Mouse (Mus musculus): Measurements from ENCODE around the gene Ell. TPM values are rescaled to one million over a fixed set of nuclear protein-coding genes. Genes with fewer than 3 reads are reported as not detected.

Ell gene
- polyA plus RNA-seq, 1 experiment: 32.9 TPM

- TF ChIP-seq CTCF (IDR thresholded peaks at IDR 0.05; ENCODE audit: insufficient read depth, low read length) (no peak), POLR2A (IDR thresholded peaks at IDR 0.05; ENCODE audit: borderline replicate concordance, extremely low read depth, low read depth, low read length) (no peak)
- peaks cover 4% of the 10 kb centered on the region; the same call in 1 of the 2 replicates for H3K4me1 ChIP-seq (ENCODE audit: control insufficient read depth, insufficient read depth, low read length)
- no peak for DNase-seq
- no peak overlapping the region for H3K4me3 ChIP-seq (replicated peaks; ENCODE audit: extremely low read depth, low read depth, low read length)
- WGBS: 79% methylated on average over 10 of the region's 10 CpGs
These were observed 21.2 kb upstream of the Ell start for GRCm38 (mm10) chr8:70517940-70518643.

DNA sequence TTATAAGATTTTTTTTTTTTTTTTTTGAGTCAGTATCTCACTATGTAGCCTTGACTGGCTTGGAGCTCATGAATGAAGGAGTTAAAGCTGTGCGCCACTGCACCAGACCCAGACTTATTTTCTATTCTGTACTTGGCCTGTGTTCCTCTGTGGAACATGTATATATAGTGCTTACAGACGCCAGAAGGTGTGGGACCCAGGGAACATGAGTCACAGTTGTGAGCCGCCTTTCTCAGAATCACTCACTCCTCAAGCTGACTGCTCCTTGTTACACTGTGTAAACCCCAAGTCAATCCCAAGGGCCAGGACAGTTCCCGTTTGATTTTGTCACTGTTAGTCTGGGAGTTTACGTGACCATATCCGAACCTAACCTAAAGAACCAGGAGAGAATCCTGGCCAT is 20.2 kb upstream of the Ell start:
- TF ChIP-seq POLR2A (IDR thresholded peaks at IDR 0.05; ENCODE audit: borderline replicate concordance, extremely low read depth, low read depth, low read length) (no peak), CTCF (IDR thresholded peaks at IDR 0.05; ENCODE audit: insufficient read depth, low read length) (no peak)
- H3K4me1 ChIP-seq (ENCODE audit: control insufficient read depth, insufficient read depth, low read length): peaks cover 10% of the 10 kb centered on the region
- H3K4me3 ChIP-seq (replicated peaks; ENCODE audit: extremely low read depth, low read depth, low read length): no peak overlapping the region
- WGBS: 75% methylated on average over 6 of the region's 6 CpGs
- no peak for DNase-seq

GRCm38 (mm10) chr8:70519606-70520005 is 19.7 kb upstream of the Ell start:
- TF ChIP-seq POLR2A (IDR thresholded peaks at IDR 0.05; ENCODE audit: borderline replicate concordance, extremely low read depth, low read depth, low read length): no peak
- TF ChIP-seq CTCF (IDR thresholded peaks at IDR 0.05; ENCODE audit: insufficient read depth, low read length): no peak
- Histone ChIP-seq H3K4me3 (replicated peaks; ENCODE audit: extremely low read depth, low read depth, low read length) (no peak overlapping the region), H3K4me1 (ENCODE audit: control insufficient read depth, insufficient read depth, low read length) (peaks cover 10% of the 10 kb centered on the region)
- WGBS: 53% methylated on average over 2 of the region's 2 CpGs
- no peak for DNase-seq

DNA sequence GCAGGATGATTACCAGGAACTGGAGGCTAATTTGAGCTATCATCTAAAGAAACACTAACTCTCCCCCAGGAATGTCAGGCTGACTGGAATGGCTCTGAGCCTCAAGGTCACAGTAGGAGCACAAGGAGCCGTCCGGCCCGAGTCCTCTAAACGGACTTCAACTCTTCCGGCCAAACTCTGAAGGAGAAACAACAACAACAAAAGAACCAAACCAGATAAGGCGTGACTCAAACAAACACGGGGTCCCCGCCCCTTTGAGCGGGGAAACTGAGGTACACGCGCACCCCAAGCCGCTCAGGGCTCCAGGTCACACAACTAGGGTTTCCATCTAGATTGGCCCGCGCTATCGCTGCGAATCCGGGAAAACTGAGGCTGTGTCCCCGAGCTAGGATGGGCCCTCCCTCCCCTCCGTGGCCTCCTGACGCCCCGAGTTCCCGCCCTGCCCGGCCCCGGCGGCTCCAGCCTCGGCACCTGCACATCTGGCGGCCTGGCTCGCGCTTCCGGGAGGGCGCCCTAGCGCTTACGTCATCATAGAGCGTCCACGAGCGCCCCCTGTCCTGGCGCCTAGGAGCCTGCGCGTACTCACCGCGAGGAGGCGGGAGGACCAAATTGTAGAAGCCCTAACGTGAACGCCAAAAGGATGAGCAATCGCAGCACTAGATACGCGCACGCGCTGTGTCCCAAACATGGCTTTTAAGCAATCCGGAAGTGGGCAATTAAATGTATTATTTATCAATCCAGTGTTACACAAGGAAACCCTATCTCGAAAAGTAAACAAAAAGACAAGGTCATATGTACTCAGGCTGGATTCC is 16.5 kb upstream of the Ell start:
- TF ChIP-seq CTCF (IDR thresholded peaks at IDR 0.05; ENCODE audit: insufficient read depth, low read length): peak; percentile 40
- TF ChIP-seq POLR2A (IDR thresholded peaks at IDR 0.05; ENCODE audit: borderline replicate concordance, extremely low read depth, low read depth, low read length): peak; percentile 64; the same call in 1 of the 2 replicates
- H3K4me3 ChIP-seq (replicated peaks; ENCODE audit: extremely low read depth, low read depth, low read length): peak overlapping the region; percentile 94
- WGBS: under 1% methylated on average over 50 of the region's 51 CpGs
- H3K4me1 ChIP-seq (ENCODE audit: control insufficient read depth, insufficient read depth, low read length): peaks cover 10% of the 10 kb centered on the region
- peak; percentile 93 for DNase-seq

GRCm38 (mm10) chr8:70527111-70527511 is 12.1 kb upstream of the Ell start:
- WGBS: 1% methylated on average over 8 of the region's 8 CpGs
- DNase-seq: no peak
- Histone ChIP-seq H3K4me3 (replicated peaks; ENCODE audit: extremely low read depth, low read depth, low read length) (peak overlapping the region; percentile 97), H3K4me1 (ENCODE audit: control insufficient read depth, insufficient read depth, low read length) (peaks cover 13% of the 10 kb centered on the region)
- TF ChIP-seq CTCF (IDR thresholded peaks at IDR 0.05; ENCODE audit: insufficient read depth, low read length) (no peak), POLR2A (IDR thresholded peaks at IDR 0.05; ENCODE audit: borderline replicate concordance, extremely low read depth, low read depth, low read length) (no peak)

DNA sequence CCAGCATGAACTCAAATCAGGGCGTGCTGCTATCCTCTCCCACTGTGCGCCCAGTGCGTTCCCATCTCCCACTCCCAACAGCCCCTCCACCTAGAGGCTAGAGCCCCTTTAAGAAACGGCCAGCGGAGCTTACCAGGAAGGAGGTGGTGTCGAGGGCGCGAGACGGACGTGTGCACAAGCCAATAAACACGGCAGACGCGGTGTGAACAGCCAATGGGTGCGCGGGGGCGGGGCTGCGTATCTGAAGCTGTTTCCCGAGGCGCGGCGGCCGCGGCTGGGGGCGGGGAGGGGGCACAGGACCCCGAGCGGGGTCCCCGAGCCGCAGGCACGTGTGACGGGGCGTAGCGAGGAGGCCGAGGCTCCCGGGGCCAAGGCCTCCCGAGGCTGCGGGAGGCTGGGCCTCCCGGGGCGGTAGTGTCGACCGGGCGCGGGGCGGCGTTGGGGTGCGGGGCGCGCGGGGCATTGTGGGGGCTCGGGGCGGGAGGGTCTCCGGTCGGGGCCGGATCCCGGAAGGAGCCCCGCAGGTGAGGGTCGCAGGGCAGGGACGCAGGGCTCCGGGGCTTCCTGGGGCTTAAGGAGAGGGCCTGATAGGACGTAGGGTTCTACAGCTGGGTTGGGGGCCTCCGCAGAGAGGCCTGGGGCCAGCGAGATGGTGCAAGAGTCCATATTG is 11.6 kb upstream of the Ell start, which contains the start of the genes Fkbp8 and Kxd1:
Gene Fkbp8 (plus strand): TSS at position 213 of the 670 bp plus-strand sequence.
Gene Kxd1 (minus strand): TSS at position 445 of the 670 bp plus-strand sequence.
- DNase-seq: peak; percentile 99
- Histone ChIP-seq H3K4me1 (ENCODE audit: control insufficient read depth, insufficient read depth, low read length) (peaks cover 8% of the 10 kb centered on the region), H3K4me3 (replicated peaks; ENCODE audit: extremely low read depth, low read depth, low read length) (peak within 1 kb of the TSS; percentile 97)
- TF ChIP-seq CTCF (IDR thresholded peaks at IDR 0.05; ENCODE audit: insufficient read depth, low read length) (no peak), POLR2A (IDR thresholded peaks at IDR 0.05; ENCODE audit: borderline replicate concordance, extremely low read depth, low read depth, low read length) (peak; percentile 65; the same call in 1 of the 2 replicates)
- 1% methylated on average over 59 of the region's 61 CpGs for WGBS

DNA sequence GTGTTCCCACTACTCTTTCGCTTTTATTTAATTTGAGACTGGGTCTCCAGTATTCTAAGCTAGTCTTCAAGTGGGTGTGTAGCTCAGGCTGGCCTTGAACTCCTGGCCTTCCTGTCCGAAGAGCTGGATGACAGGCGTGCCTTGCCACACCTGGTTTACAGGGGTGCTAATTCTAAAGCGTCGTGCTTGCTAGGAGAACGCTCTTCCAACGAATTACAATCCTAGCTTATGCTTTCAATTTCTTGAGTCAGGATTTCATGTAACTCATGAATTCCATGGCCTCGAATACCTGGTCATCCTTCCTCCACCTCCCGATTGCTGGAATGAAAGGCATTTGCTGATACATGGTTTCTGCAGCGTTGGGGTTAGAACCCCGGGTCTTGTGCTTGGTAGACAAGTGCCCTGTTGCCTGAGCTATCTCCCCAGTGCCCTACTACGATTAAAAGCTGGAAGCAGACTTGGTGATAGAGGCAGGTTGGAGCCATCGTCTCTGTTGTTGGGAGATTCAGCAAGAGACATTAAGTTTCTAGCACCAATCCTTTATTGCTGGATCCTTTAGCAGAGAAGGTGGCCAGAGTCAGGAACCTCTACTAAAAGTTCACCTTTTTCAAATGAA is 11.0 kb upstream of the Ell start:
- Histone ChIP-seq H3K4me1 (ENCODE audit: control insufficient read depth, insufficient read depth, low read length) (peaks cover 7% of the 10 kb centered on the region), H3K4me3 (replicated peaks; ENCODE audit: extremely low read depth, low read depth, low read length) (peak overlapping the region; percentile 92)
- TF ChIP-seq POLR2A (IDR thresholded peaks at IDR 0.05; ENCODE audit: borderline replicate concordance, extremely low read depth, low read depth, low read length) (no peak), CTCF (IDR thresholded peaks at IDR 0.05; ENCODE audit: insufficient read depth, low read length) (no peak)
- WGBS: 14% methylated on average over 13 of the region's 13 CpGs
- no peak for DNase-seq

DNA sequence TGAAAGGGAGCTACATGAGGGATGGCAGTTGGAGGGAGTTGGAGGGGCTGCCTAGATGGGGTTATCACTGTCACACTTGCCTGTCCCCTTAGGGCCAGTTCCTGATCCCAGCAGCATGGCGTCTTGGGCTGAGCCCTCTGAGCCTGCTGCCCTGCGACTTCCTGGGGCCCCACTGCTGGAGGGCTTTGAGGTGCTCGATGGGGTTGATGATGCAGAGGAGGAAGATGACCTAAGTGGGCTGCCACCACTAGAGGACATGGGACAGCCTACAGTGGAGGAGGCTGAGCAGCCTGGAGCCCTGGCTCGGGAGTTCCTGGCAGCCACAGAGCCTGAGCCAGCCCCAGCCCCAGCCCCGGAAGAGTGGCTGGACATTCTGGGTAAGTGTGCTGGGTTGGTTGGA is 10.0 kb upstream of the Ell start:
- Histone ChIP-seq H3K4me3 (replicated peaks; ENCODE audit: extremely low read depth, low read depth, low read length) (no peak overlapping the region), H3K4me1 (ENCODE audit: control insufficient read depth, insufficient read depth, low read length) (peaks cover 3% of the 10 kb centered on the region)
- TF ChIP-seq CTCF (IDR thresholded peaks at IDR 0.05; ENCODE audit: insufficient read depth, low read length): no peak
- no peak for TF ChIP-seq POLR2A (IDR thresholded peaks at IDR 0.05; ENCODE audit: borderline replicate concordance, extremely low read depth, low read depth, low read length)
- 57% methylated on average over 5 of the region's 5 CpGs for WGBS
- no peak for DNase-seq

- WGBS: 81% methylated on average over 3 of the region's 3 CpGs
These were observed 9.5 kb upstream of the Ell start for GRCm38 (mm10) chr8:70529741-70530161.

More at GRCm38 (mm10) chr8:70529741-70530161, 9.5 kb upstream of the Ell start:
- no peak for TF ChIP-seq POLR2A (IDR thresholded peaks at IDR 0.05; ENCODE audit: borderline replicate concordance, extremely low read depth, low read depth, low read length)
- no peak for TF ChIP-seq CTCF (IDR thresholded peaks at IDR 0.05; ENCODE audit: insufficient read depth, low read length)
- H3K4me3 ChIP-seq (replicated peaks; ENCODE audit: extremely low read depth, low read depth, low read length): no peak overlapping the region
- DNase-seq: no peak
- peaks cover 3% of the 10 kb centered on the region for H3K4me1 ChIP-seq (ENCODE audit: control insufficient read depth, insufficient read depth, low read length)
